Mouse (Mus musculus) layer of hippocampus, adult 9-10 months (tissue): ENCODE measurements around the gene Hltf.
"Not testable (repeated sequence)": the region's sequence is repeated elsewhere in the genome, so short reads cannot be mapped to it uniquely, and the experiment has no call there.

Experiments used
- DNase-seq: peaks from one replicate; pipeline ENCODE4 v3.0.0; 2022; ENCODE audit warnings: low spot score

Gene Hltf

DNA sequence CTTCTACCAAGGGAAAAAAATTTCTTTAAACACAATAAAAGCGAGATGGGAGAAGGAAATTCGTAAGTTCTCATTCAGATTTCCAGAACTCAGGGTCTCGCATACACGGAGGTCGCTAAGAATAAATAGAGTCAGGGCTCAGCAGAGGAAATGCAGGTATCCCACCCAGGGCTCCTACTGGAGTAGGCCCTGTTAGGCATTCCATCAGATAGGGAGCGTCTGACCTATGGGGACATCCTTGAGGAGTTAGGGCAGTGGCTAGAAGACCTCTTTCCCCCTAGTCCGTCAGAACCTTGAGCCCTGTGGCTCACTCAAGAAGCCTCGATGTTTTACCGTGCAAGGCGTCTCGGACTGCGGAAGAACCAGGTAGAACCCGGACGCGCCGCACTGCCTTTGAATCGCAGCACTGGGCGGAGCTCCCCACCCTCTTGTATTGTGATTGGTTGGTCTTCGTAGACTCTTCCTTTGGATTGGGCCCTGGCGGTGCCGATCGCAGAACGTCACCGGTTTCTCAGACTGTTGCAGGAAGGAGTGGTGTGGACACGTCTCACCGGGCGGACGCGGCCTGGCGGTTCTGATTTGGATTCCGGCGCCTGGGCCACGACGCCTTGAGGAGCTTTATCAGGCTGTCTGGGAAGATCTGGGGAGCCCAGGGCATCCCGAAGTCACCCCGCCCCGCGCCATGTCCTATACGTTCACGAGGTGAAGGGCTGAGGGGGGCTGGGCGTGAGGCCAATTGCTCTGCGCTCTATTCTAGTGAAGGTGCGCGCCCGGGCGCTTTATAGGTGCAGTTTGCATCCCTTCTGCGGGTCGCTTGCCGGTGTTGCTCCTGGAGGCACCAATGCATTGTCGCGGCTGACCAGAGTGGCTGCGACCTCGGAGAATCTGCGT, at the start of gene Hltf:
Hltf (plus strand) TSS at position 506 of the 891 bp plus-strand sequence.
- peak; percentile 96 for DNase-seq

DNA sequence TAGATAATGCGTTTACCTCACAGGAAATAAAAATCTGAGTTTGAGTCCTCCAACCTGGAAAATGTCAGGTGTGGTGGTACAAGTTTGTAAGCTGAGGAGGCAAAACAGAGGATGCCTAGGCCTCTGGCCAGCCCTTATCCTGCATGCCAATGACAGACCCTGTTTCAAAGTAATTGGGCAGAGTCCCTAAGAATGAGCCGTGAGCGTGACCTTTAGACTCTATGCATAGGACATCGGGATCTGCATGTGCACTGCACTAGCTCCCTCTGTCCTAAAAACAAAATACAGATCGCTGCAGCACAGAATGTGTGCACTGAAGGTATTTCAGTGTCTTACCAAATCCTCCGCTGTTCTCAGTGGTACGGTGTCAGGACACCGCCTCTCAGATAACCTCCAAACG, 47.1 kb upstream of the Hltf start:
- no peak for DNase-seq

DNA sequence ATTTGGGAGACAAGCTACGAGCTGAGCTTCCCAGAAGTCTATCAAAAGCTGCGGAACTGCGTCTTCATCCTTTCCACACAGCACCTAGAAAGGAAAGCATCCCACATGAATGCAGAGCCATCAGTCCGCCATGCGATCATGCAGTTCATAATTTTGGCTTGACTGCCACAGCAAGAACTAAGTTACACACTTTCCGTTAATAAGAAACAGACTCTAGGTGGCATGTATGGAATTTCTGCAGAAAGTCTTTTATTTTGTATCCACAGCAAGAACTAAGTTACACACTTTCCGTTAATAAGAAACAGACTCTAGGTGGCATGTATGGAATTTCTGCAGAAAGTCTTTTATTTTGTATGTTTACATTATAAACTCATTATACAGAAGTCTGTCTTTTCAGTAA, 46.7 kb upstream of the Hltf start:
- not testable (repeated sequence) for DNase-seq

DNA sequence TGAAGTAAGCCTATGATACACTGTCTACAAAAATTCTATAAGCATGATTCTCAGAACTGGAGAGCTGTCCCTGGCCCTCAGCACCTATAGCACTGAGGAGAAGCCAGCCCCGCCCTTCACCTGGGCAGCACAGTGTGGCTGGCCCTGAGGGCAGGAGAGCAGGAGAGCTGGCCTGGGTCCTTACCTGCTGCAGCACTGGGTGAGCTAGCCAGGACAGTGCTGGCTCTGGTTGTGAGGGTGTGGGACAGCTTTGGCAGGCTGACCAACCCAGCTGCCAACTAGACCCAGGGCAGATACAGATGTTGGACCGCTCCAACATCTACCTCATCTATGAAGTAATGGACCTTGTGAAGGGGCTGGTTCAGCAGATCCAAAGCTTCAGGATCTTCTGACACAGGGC, 43.2 kb upstream of the Hltf start:
- no peak for DNase-seq

DNA sequence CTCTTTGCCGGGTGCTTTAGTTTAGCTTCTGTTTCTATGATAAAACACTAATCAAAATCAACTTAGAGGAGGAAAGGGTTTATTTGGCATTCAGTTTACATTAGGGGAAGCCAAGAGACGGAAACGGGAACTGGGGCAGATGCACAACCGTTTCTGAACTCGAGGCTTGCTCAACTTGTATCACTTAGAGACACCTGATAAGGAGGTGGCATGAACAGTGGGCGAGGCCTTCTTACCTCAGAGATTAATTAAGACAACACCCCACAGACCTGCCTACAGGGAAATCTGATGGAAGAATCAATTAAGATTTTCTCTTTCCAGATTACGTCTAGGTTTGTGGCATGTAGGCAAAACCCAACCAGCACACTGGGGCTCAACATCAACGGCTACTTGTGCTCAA, 39.5 kb upstream of the Hltf start:
- no peak for DNase-seq

DNA sequence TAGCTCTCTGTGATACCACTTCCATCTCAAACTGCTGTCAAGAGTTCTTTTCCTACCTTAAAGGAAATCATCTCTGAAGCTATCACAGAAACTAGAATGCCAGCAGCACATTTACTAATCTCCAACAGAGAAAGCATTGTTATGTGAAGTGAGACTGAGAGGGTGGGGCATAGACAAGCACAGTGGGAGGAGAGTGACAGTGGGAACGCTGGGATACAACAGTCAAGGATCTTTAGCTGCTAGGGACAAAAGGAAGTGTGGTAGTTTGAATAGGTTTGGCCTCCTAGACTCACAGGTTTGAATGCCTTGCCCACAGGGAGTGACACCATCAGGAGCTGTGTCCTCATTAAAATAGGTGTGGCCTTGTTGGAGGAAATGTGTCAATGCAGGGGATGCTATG, 33.8 kb upstream of the Hltf start:
- no peak for DNase-seq

DNA sequence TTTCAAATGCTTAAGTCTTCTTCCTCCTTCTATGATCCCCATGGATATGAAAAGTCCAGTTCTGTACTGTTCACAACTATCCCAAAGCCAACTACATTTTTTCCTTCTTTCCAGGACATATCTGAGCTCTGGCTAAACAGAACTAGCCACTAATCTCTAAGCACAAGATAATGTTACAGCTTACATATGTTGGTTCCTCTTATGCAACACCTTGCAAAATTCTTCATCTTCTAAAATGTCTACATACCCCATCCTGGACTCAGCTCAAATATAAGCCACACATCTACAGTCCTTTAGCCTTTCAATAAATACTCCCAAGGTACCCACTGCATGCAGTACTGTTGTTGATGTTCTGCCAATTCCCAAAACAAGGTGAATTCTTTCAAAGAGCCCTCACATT, 31.1 kb upstream of the Hltf start:
- no peak for DNase-seq

DNA sequence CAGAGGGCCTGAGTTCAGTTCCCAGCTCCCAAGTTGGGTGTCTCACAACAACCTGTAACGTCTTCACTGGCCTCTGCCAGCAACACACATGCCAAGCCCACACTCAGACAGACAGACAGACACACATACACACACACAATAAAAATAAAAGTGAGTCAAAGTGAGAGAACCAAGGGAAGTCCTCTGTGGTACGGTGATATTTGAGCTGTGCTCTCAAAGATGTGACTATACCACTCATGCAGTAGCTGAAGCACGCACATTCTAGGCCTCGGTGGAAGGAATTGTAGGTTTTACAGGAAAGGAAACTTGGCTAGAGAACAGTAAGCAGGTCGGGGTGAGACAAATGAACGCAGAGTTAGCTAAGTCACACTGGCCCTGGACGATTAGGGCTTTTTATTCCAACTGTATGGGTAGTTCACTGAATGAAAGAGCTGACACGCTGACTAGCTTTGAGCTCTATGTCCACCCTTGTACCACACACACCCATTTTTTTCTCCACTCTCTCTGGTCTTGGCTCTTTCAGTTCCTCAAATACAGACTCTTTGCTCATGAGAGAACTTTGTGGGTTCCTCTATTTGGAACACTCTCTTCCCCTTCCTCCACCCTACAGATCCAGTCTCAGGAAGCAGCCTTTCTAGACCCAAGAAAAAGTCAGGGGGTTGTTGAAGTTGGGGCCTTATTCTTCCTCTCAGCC, 30.5 kb upstream of the Hltf start:
- peak; percentile 22 for DNase-seq

DNA sequence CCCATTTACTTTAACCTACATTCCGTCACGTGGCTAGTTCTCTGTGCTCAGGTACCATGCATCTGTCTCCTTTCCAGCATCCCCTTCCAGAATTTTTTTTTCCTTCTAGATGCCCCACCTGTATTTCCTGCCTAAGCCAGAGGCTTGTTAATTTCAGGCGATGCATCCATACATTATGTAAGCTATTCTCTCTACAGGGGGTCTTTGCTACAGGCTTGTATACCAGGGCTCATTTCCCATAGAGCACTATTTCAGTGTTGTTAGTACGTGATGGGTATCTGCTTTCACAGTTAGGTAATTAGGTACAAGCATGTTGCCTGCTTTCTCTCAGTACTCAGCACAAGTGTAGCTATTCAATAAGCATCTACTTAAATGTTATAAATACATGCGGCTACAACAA, 29.8 kb upstream of the Hltf start:
- DNase-seq, result no peak

DNA sequence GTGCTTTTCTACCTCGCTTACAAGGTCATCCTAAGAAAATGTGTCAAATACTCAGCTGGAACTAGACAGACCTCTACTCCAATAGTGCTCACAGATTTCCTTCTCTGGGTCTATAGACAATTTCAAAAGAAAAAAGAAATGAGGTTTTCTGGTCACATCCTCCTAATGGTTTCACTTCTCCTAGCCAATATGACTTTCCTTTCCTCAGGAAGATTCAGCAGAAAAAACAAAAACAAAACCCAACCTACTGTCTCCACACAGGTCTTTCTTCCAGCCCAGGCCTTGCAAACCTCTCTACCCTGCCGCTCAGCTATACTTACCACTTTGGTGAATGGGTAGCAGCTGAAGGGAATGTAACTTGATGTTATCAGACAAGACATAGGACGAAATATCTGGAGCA, 29.0 kb upstream of the Hltf start:
- DNase-seq, result no peak

DNA sequence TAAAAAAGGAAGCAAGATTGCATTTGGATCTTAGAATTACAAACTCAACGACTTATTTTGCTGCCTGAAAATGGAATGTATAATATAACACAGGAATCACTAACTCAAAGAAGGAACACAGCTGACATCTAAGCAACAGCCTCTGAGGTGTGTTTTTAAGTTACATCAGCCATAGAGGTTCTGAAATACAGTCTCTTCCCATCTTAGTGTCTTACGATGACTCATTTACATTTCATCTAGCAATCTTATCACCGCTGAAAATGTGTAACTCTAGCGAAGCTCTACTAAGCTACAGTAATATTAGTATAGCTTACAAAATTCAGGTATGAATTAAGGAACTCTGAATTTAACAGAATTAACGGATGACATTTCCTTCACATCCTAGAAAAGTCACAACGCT, 26.8 kb upstream of the Hltf start:
- DNase-seq, result no peak

DNA sequence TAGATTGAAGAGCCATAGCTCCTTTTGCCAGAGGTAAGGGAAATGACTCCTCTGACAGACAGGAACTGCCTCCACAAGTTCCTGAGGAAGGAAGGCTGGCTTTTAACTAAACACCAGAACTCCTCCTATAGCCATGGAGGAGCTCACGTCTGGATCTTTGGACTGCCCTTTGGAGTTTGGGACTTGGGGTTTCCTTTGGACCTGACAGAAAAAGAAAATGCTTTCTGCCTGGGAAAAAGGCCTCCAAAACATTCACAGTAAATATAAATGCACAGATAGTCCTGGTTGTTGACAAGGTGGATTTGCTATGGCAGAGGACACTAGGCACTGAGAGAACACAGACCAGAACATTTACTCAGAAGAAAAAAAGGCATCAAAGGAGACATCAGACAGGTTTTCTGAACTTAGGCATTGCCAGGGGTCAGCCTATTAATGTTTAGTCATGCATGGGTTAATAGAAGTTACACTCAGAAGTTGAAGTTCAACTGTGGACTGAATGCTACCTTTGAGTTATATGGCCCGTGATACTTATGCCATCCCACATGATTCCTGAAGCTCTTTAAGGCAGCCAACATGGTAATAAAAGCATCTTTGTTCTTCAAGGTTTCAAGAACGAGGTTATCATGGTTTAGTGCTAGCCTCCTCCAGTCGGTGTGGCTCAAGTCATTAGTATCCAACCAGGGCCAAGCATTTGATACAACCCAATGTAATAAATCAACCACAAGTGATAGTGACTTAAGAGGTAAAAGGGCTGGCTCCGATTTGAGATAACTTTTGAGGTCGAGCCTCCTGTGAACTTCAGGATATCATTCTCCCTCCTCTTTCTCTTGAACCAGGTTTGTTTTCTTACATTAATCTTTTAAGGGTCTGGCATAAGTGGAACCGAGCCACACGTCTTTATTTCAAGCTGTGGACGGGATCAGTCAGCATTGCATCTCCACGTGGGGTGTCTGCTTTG, 23.6 kb upstream of the Hltf start:
- no peak for DNase-seq

DNA sequence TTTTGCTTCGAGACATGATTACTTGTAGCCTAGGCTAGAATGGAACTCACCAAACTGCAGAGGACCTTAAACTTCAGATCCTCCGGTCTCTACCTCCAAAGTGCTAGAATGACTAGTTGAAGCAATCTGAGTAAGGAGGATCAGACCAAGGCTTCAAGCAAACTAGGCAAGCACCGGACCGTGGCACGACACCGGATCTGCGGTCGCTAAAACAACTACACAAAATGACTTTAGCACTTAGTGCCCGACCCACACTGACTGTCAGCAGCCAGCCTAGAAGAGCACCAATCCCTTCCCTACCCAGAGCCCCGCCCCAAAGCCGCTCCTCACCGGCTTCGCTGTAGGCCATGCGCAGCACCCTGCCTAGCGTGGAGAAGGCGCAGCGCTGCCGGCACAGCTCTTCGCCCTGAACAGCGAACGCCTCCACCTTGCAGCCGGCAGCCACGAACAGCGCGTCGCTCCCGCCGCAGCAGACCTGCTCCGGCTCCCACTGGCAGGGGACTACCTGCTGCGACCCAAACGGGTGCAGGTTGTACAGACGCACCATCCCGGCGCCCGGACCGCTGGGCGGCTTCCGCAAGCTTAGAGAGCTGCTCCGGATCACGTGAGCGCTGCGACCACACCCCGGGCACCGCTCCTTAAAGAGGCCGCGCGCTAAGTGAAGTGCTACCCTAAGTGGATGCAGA, 22.7 kb upstream of the Hltf start, which contains the start of gene Hps3:
Hps3 (minus strand) TSS at position 597 of the 686 bp plus-strand sequence.
- peak; percentile 69 for DNase-seq

DNA sequence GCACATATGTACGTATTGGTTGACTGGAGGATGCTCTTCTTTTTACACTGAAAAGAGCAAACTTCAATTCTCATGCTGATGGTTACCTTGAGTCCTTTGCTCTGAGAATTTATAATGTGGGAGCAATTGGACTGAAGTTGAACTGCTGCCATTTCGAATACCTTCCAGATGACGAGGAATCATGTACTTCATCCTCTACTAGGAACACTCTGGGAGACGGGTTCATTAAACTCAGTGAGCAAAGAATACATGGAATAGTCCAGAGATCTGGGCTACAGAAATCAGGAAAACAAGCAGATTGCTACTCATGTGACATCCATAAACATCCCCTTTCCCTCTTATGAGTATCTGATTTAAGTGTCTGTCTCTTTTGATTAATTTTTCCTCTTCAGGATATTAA, 21.5 kb upstream of the Hltf start:
- no peak for DNase-seq

DNA sequence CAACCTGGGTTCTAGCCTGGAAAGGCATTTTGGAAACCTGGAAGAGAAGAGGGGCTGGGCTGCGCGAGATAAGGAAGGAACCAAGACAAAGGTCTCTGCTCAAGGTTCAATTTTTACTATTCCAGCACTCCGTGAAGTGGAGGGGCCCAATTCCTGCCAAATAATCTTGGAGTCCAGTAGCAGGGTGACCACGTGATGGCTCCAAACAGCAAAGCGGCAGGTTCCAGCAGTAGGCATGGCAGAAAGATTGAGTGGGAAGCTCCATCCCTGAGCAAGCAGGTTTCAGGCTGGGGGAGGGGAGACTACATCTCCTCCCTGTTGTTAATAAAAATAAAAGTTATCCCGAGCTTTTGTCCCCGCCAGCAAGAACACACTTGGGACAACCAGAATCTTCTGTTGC, 16.1 kb upstream of the Hltf start:
- DNase-seq, result not testable (repeated sequence)

DNA sequence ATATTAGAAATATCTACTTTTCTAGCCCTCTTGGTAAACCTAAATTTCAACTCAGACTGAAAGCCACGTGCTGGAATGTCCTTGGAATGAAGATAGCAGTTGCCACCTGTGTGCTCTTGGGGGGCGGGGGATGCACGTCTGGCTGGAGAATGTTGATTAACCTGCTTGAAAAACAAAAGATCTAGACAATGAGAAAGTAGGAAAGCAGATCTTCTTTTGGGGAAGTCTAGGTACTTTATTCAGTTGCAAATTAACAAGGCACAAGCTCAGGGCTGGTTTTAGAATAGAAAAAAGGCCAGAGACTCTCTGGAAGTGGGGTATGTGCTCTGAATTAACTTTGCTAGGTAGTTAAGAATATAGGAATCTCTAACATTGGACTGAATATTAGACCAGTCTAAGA, 12.9 kb upstream of the Hltf start:
- not testable (repeated sequence) for DNase-seq

DNA sequence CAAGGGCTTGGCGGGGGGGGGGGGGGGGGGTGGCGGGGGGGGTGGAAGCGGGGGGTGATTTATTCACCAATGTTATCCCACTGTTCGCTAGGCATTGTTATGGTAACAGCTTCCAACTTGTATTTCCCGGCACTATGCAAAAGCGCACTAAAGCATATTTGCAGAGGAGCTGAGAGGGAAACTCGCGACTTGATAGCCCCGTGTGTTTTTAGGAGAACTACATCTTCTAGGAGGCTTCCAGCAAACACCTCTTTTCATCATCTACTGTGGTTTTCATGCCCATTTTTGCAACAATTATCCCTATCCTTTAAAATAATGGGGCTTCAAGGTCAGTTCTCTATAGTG, 558 bp downstream of the Hltf start:
- no peak for DNase-seq

DNA sequence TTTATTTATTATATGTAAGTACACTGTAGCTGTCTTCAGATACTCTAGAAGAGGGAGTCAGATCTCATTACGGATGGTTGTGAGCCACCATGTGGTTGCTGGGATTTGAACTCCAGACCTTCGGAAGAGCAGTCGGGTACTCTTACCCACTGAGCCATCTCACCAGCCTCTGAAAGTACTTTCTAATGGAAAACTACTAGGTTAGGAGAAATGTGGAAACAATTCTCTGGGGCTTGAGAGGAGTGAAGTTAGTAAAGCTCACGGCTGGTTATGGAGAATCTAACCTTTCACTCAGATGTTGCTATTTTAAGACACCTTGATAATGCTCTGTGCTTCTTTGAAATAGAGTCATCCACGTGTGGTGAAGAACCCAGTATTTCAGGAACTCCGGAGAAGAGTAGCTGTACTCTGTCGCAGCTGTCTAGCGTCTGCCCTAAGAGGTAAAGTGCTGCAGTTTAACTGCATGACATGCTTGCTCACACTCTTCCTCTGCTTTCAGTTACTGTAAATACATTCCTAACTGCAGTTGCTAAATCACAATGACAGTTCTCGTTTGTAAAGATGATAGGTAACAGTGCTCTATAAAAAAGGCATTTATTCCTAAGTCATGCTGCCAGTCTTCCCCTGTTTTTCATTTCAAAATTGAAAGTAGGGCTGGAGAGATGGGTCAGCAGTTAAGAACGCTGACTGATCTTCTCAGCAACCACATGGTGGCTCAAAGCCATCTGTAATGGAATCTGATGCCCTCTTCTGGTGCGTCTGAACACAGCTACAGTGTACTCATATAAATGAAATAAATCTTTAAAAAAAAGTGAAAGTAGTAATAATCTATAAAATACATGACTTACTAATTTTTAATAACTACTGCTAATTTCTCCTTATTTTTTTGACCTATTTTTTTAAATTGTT, 18.8 kb downstream of the Hltf start:
- no peak for DNase-seq

DNA sequence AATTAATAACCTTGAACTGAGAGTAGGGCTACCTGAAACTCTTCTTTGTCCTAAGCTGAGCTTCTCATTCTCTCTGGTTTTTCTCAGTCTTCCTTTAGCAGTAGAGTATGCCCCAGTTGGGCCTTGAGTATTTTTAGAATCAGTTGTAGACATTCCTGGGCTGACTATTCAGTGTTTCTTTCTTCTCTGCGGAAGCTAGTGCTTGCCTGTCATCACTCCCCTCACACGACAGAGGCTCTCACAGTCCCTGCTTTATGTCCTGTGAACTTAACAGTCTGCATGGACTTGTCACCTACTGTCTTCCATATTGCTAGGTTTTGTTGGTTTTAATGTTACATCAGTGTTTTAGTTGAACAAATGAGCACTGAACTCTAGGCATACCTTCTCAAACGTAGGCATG, 24.6 kb downstream of the Hltf start:
- no peak for DNase-seq

DNA sequence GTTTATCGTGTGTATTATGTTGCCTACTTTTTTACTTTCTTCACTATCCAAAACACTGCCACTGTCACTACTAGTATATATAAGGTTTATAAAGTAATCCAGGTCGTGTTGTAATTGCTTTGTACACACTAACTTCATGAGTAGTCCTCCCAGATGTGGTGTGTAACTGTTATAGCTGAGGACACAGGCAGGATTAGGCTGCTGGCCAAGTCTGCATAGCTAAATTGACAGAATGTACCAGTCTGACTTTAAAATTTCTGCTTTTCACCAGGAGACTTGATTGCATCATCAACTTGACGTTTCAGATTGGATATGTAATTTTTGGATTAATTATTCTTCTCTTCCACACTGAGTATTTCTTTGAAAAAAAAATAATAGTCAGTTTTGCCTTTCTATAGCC, 46.2 kb downstream of the Hltf start:
- no peak for DNase-seq

DNA sequence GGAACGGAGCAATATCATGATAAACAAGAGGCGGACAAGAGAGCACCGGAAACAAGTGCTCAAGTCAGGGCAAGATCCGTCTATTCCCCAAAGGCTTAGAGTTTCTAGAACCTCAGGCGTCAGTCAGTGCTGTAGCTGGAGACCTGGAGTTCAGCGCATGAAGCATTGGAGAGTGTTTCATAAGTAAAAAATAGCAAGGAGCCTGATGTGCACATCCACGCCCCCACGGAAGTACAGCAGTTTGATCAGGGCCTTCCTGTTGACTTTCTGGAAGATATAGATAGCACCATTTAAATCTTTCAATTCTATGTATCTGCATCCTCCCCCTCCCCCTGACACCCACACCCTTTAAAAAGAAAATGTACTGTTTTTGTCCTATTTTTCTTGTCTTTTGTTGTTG, 46.7 kb downstream of the Hltf start:
- no peak for DNase-seq
